Comparison of ENCODE assay signal across 34 mouse cellular contexts in genomic region chr3:53488353-53488752, GRCm38 (mm10). TPM values are rescaled to one million over a fixed set of nuclear protein-coding genes. Genes with fewer than 3 reads are reported as not detected.
A peak's percentile ranks its signal among the peaks of the same experiment; 100 is the strongest.
DNase-seq lines count a peak whose midpoint lies in the region; ATAC-seq and TF ChIP-seq lines count a peak whose summit lies in the region.
"Had no signal": no experiment of that assay in that cellular context is flagged by ENCODE, and none has a peak within 500 bp of the region (broad histone marks: within the 10 kb centered on the region; RNA-seq: fewer than 3 reads in every experiment).

TSS of gene Stoml3 (plus strand) at chr3:53488653.

- peak within 1 kb of the TSS; percentile 58; the same call in 1 of the 2 replicates for H3K27ac ChIP-seq in heart, embryonic 11.5 days (ENCODE audit: low read depth, low read length)
- no peak within 1 kb of the TSS; the same call in 1 of the 2 replicates for H3K27ac ChIP-seq in heart, embryonic 16.5 days (ENCODE audit: low read length)
- no peak within 1 kb of the TSS; the same call in 1 of the 2 replicates for H3K27ac ChIP-seq in heart, adult 2 months
- H3K27ac ChIP-seq in lung, postnatal 0 days (ENCODE audit: low read length), result peak within 1 kb of the TSS; percentile 26; the same call in 1 of the 2 replicates
- H3K27ac ChIP-seq: forebrain, embryonic 13.5 days; gastrocnemius, adult 2 months; hindbrain, embryonic 14.5 days; layer of hippocampus, adult 2 months; left cerebral cortex, adult 2 months; limb, embryonic 13.5 days; liver, embryonic 15.5 days; midbrain, embryonic 12.5 days; neural tube, embryonic 12.5 days had no signal

- no peak for DNase-seq in heart, adult 18-20 months
- no peak for DNase-seq in heart, adult 2 months
- DNase-seq in lung, postnatal 0 days (ENCODE audit: low spot score), result no peak
- DNase-seq in lung, postnatal 4 days, result no peak
- DNase-seq in right cerebral cortex, postnatal 4 days, result no peak
- DNase-seq: adrenal gland, postnatal 14 days; cerebellum, adult 11 months; cerebellum, adult 9-10 months; cerebellum, postnatal 36 days; gastrocnemius, adult 2 months; gastrocnemius, postnatal 36 days; kidney, adult 2 months; kidney, postnatal 36 days; lung, postnatal 36 days; thymus, adult 2 months; thymus, postnatal 36 days had no signal

- H3K27me3 ChIP-seq in heart, embryonic 11.5 days (ENCODE audit: control insufficient read depth, insufficient read depth, low read length), result no peaks in the 10 kb centered on the region
- no peaks in the 10 kb centered on the region for H3K27me3 ChIP-seq in heart, embryonic 16.5 days (ENCODE audit: control insufficient read depth, insufficient read depth, low read length)
- no peaks in the 10 kb centered on the region for H3K27me3 ChIP-seq in heart, adult 2 months (ENCODE audit: control insufficient read depth, insufficient read depth, low read length)
- no peaks in the 10 kb centered on the region for H3K27me3 ChIP-seq in lung, postnatal 0 days (replicated peaks; ENCODE audit: insufficient read depth, low read length)
- H3K27me3 ChIP-seq: forebrain, embryonic 13.5 days; liver, embryonic 15.5 days; lung, embryonic 15.5 days; midbrain, embryonic 12.5 days; neural tube, embryonic 12.5 days had no signal

- no peaks in the 10 kb centered on the region for H3K36me3 ChIP-seq in heart, embryonic 11.5 days (ENCODE audit: control insufficient read depth, insufficient read depth, low read length)
- H3K36me3 ChIP-seq in heart, embryonic 16.5 days (ENCODE audit: control insufficient read depth, insufficient read depth), result no peaks in the 10 kb centered on the region
- H3K36me3 ChIP-seq in heart, adult 2 months (ENCODE audit: control insufficient read depth, insufficient read depth, low read length), result no peaks in the 10 kb centered on the region
- no peaks in the 10 kb centered on the region for H3K36me3 ChIP-seq in lung, postnatal 0 days (ENCODE audit: insufficient read depth, low read length)
- H3K36me3 ChIP-seq: limb, embryonic 13.5 days; liver, embryonic 15.5 days; lung, embryonic 15.5 days; midbrain, embryonic 12.5 days; neural tube, embryonic 12.5 days had no signal

- TF ChIP-seq EP300 in heart, adult 2 months (IDR thresholded peaks at IDR 0.05; ENCODE audit: insufficient read depth, low read depth, low read length), result no peak
- no peak for TF ChIP-seq EP300 in lung, postnatal 0 days (IDR thresholded peaks at IDR 0.05)

- no peak for TF ChIP-seq CTCF in heart, adult 2 months (IDR thresholded peaks at IDR 0.05)
- TF ChIP-seq CTCF in lung, postnatal 0 days (IDR thresholded peaks at IDR 0.05), result no peak

- no peaks in the 10 kb centered on the region for H3K9me3 ChIP-seq in heart, embryonic 11.5 days (replicated peaks; ENCODE audit: control insufficient read depth, low read length)
- H3K9me3 ChIP-seq in heart, embryonic 16.5 days (replicated peaks; ENCODE audit: control insufficient read depth, low read length), result no peaks in the 10 kb centered on the region
- no peaks in the 10 kb centered on the region for H3K9me3 ChIP-seq in lung, postnatal 0 days (ENCODE audit: low read length)
- H3K9me3 ChIP-seq: forebrain, embryonic 13.5 days; limb, embryonic 13.5 days; liver, embryonic 15.5 days; lung, embryonic 15.5 days; megakaryocyte, embryonic 14.5 days; midbrain, embryonic 12.5 days; neural tube, embryonic 12.5 days had no signal

- no peak for TF ChIP-seq POLR2A in heart, adult 2 months (IDR thresholded peaks at IDR 0.05; ENCODE audit: insufficient read depth, low read depth, low read length)

- 68% methylated on average over 6 of the region's 6 CpGs for WGBS in heart, embryonic 11.5 days (ENCODE audit: insufficient replicate concordance)
- WGBS in heart, embryonic 16.5 days, result 78% methylated on average over 6 of the region's 6 CpGs
- WGBS in heart, adult 2 months, result 85% methylated on average over 6 of the region's 6 CpGs
- WGBS in lung, postnatal 0 days, result 67% methylated on average over 6 of the region's 6 CpGs

- H3K4me2 ChIP-seq in heart, embryonic 11.5 days, result peak within 1 kb of the TSS; percentile 16; the same call in 1 of the 2 replicates
- no peak within 1 kb of the TSS for H3K4me2 ChIP-seq in heart, embryonic 16.5 days (ENCODE audit: low read depth, low read length)
- no peak within 1 kb of the TSS for H3K4me2 ChIP-seq in lung, postnatal 0 days (replicated peaks; ENCODE audit: low read depth, low read length)
- H3K4me2 ChIP-seq: forebrain, embryonic 13.5 days; hindbrain, embryonic 14.5 days; limb, embryonic 13.5 days; liver, embryonic 15.5 days; lung, embryonic 15.5 days; midbrain, embryonic 12.5 days; neural tube, embryonic 12.5 days had no signal

- no peak for ATAC-seq in heart, embryonic 11.5 days (replicated peaks; ENCODE audit: insufficient number of reproducible peaks, low FRiP score, low TSS enrichment)
- ATAC-seq in heart, embryonic 16.5 days (replicated peaks; ENCODE audit: extremely low read depth, insufficient read depth, low FRiP score), result no peak
- no peak for ATAC-seq in lung, postnatal 0 days
- ATAC-seq: forebrain, embryonic 13.5 days; inflammation-experienced regulatory T-cells, adult 6 months; Patski had no signal

- no peak within 1 kb of the TSS for H3K9ac ChIP-seq in heart, embryonic 11.5 days (ENCODE audit: low read depth, low read length)
- peak within 1 kb of the TSS; percentile 31 for H3K9ac ChIP-seq in heart, embryonic 16.5 days (ENCODE audit: low read length)
- H3K9ac ChIP-seq in heart, adult 2 months (ENCODE audit: low read depth, low read length), result no peak within 1 kb of the TSS
- no peak within 1 kb of the TSS for H3K9ac ChIP-seq in lung, postnatal 0 days (replicated peaks; ENCODE audit: low read depth)
- H3K9ac ChIP-seq: forebrain, embryonic 13.5 days; hindbrain, embryonic 14.5 days; limb, embryonic 13.5 days; liver, embryonic 15.5 days; lung, embryonic 15.5 days; midbrain, embryonic 12.5 days; neural tube, embryonic 12.5 days had no signal

- H3K4me3 ChIP-seq in heart, embryonic 11.5 days (ENCODE audit: low read depth, low read length), result no peak within 1 kb of the TSS
- no peak within 1 kb of the TSS for H3K4me3 ChIP-seq in heart, embryonic 16.5 days (ENCODE audit: low read length)
- H3K4me3 ChIP-seq in heart, adult 2 months, result no peak within 1 kb of the TSS
- H3K4me3 ChIP-seq in lung, postnatal 0 days (ENCODE audit: low read depth, low read length), result no peak within 1 kb of the TSS
- H3K4me3 ChIP-seq: forebrain, embryonic 13.5 days; gastrocnemius, adult 2 months; layer of hippocampus, adult 2 months; left cerebral cortex, adult 2 months; limb, embryonic 13.5 days; liver, embryonic 15.5 days; lung, embryonic 15.5 days; midbrain, embryonic 12.5 days; myocyte; neural tube, embryonic 12.5 days had no signal

- no peaks in the 10 kb centered on the region for H3K79me2 ChIP-seq in heart, adult 2 months (replicated peaks; ENCODE audit: control insufficient read depth, insufficient read depth, low read length)

- H3K4me1 ChIP-seq in heart, embryonic 11.5 days (ENCODE audit: control insufficient read depth, insufficient read depth, low read length), result peaks cover 16% of the 10 kb centered on the region; the same call in 1 of the 2 replicates
- peaks cover 12% of the 10 kb centered on the region for H3K4me1 ChIP-seq in heart, embryonic 16.5 days (ENCODE audit: control insufficient read depth, insufficient read depth, low read length)
- peaks cover 7% of the 10 kb centered on the region for H3K4me1 ChIP-seq in heart, adult 2 months (ENCODE audit: control insufficient read depth, insufficient read depth, low read length)
- peaks cover 4% of the 10 kb centered on the region; the same call in 1 of the 2 replicates for H3K4me1 ChIP-seq in lung, postnatal 0 days (ENCODE audit: insufficient read depth, low read depth, low read length)
- H3K4me1 ChIP-seq: forebrain, embryonic 13.5 days; liver, embryonic 15.5 days; midbrain, embryonic 12.5 days; neural tube, embryonic 12.5 days had no signal

- intact Hi-C loops in heart, adult 2 months (cut with DNase I), result no loop called here

RNA-seq across cellular contexts. Expression of gene Stoml3, which starts in this region (rescaled TPM):
- polyA plus RNA-seq in heart, embryonic 11.5 days (2014; fragmentation: Nextera tagmentation; extraction: Ambion mirVana), result 0.13 and 0.17 TPM in 2 replicates
- not detected for total RNA-seq in heart, adult 18-20 months (2021)
- 0.10 TPM in 1 of 2 replicates, not detected in the other for polyA plus RNA-seq in heart, embryonic 16.5 days (2015; fragmentation: Nextera tagmentation; extraction: Ambion mirVana)
- total RNA-seq in heart, adult 2 months (2021), result not detected
- not detected in 2 replicates for polyA plus RNA-seq in heart, adult 2 months (2012; rRNA removed)
- polyA plus RNA-seq in lung, postnatal 0 days (2015; fragmentation: Nextera tagmentation; extraction: Ambion mirVana), result 0.08 and 0.20 TPM in 2 replicates
- total RNA-seq: adrenal gland, postnatal 14 days; gastrocnemius, adult 2 months; gastrocnemius, postnatal 36 days; left cerebral cortex, adult 2 months; left cerebral cortex, postnatal 36 days; MEL had no signal
- polyA plus RNA-seq: embryonic facial prominence, embryonic 11.5 days; forebrain, embryonic 13.5 days; hindbrain, embryonic 14.5 days; inflammation-experienced regulatory T-cells, adult 6 months; liver, embryonic 15.5 days; midbrain, embryonic 12.5 days; myocyte had no signal

Comparison
In these comparisons a context has a peak if more than half of its experiments do, and no peak if none do; other contexts are left out.
1. H3K27ac ChIP-seq: peak in heart, embryonic 11.5 days (single experiment) and lung, postnatal 0 days (single experiment); none in heart, embryonic 16.5 days (single experiment) and heart, adult 2 months (single experiment).